Mouse (Mus musculus) adrenal gland, adult 18-20 months (tissue): ENCODE data around the gene Olfr668. TPM values are rescaled to one million over a fixed set of nuclear protein-coding genes. Genes with fewer than 3 reads are reported as not detected.
"Not testable (repeated sequence)": the region's sequence is repeated elsewhere in the genome, so short reads cannot be mapped to it uniquely, and the experiment has no call there.

Experiments
- DNase-seq, 2 experiments: peaks; one replicate each; pipeline ENCODE4 v3.0.0; 2021 to 2022; ENCODE audit warnings: low spot score in 2 of 2
- long read RNA-seq, 2 experiments: library from polyadenylated mRNA; stranded (forward); transcript quantifications; one replicate each; pipeline ENCODE4 v2.0.0; 2021
- total RNA-seq, 2 experiments: library from RNA; stranded (reverse); gene quantifications; 1 replicate in 1 of 2; 2 replicates in 1 of 2; pipeline ENCODE4 v1.2.3; 2021

Olfr668 gene
- not detected for total RNA-seq
- long read RNA-seq, experiment 1 = 0 reads
- long read RNA-seq, experiment 2 = 0 reads

DNA sequence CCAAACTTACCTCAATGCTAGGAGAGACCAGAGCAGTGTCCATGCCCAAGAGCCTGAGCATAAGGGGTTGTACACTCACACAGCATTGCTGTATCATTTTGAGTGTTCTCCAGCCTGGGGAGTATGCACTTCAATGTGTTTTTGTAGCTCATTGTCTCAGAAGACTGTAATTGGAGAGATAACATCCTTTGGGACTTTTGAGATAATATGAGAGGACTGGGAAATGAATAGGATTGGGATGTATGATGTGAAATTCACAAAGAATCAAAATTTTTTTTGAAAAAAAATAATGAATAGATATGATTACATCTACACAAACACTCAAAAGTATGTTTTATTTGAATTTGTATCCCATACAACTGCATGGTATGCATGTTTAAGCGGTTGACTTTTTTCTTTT, at the start of gene Olfr668:
TSS of gene Olfr668 (minus strand) at position 101 of the 400 bp plus-strand sequence.
- no peak for DNase-seq

DNA sequence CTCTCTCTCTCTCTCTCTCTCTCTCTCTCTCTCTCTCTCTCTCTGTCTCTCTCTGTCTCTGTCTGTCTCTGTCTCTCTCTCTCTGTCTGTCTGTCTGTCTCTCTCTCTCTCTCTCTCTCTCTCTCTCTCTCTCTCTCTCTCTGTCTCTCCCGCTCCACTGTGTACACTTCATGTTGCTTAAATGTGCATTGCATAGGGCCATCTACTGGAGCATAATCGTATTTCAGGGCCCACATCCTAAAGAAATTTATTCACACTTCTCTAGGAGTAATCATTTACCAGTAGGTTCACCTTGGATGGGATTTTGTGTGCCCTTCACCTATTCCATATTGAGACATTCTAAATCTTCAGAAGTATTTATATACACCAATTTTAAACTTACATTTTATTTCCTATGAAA, 44.6 kb upstream of the Olfr668 start:
- DNase-seq = not testable (repeated sequence)

- DNase-seq = no peak
These were observed 34.7 kb upstream of the Olfr668 start, which contains the start of gene Olfr670 for GRCm38 (mm10) chr7:104962520-104962919. Olfr670 (minus strand) TSS chr7:104962620.

DNA sequence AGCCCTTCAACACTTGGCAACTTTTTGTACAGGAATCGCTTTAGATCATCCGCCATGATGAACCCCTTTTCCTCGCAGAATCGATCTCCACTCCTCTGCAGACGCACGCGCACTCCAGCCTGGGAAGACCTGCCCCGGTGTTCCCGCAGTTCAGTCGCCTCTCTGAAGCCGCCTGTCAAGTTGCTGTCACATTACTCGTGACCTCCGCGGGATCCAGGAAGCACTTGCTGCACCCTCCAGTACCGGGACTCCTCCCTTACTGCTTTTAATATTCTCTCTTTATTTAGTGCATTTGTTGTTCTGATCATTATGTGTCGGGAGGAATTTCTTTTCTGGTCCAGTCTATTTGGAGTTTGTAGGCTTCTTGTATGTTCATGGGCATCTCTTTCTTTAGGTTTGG, 22.4 kb upstream of the Olfr668 start:
- DNase-seq = not testable (repeated sequence)

DNA sequence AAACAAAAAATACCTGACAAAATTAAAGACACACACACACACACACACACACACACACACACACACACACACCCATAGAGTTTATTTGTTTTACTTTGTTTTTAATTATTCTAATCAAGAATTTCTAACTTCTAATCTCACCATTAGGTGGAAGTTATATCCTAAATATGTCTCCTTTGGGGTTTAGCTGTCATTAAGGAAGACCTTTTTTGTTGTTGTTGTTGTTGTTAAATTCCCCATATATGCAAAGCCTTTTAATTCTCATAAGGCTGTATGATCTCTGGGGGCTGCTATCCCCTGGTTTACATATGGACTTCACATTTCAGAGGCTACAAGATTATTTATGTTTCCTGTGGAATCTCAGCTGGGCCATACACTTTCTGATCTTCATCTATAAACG, 6.1 kb upstream of the Olfr668 start, which contains the start of gene Olfr669:
TSS of gene Olfr669 (plus strand) at position 301 of the 400 bp plus-strand sequence.
- DNase-seq = no peak

GRCm38 (mm10) chr7:104921382-104921781, 6.5 kb downstream of the Olfr668 start, which contains the start of gene Olfr667:
Olfr667 (minus strand) TSS chr7:104921482.
- no peak for DNase-seq

DNA sequence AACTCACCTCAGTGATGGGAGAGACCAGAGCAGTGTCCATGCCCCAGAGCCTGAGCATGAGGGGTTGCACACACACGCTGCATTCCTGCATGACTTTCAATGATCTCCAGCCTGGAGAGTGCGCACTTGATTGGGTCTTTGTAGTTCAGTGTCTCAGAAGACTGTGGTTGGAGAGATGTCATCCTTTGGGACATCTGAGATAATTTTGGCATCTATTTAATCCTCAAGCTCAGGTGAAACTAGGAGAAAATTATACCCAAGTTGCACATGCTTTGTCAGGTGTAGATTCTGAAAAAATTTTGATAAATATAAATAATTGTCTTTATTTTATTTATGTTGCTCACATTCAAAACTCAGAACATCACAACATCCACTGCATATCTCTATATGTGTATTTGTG, 32.0 kb downstream of the Olfr668 start, which contains the start of gene Olfr666:
TSS of gene Olfr666 (minus strand) at position 101 of the 400 bp plus-strand sequence.
- no peak for DNase-seq

DNA sequence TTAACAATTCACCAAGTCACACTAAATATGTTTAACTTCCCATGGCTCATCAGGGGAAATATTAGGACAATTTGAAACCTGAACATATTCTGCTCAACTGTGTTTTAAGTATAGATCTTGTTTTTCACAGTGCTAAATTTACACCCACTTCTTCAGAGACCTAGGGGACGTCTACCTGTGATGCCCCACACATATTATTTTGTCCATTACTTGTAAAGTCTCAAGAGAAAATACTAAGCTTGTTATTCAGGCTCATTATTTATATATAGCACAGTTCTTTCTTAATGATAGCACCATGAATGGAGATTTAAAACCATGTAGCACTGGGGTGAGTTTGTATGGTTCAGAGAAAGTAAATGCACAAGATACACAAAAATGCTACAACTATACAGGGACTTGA, 50.1 kb downstream of the Olfr668 start, which contains the start of gene Olfr665:
TSS of gene Olfr665 (plus strand) at position 301 of the 400 bp plus-strand sequence.
- no peak for DNase-seq

Other genes starting within 250 kb of the Olfr668 start
- gene Olfr661, start 241.6 kb downstream of the Olfr668 start, total RNA-seq = not detected
- gene Usp17le, start 150.6 kb downstream of the Olfr668 start, total RNA-seq = not detected
- gene Usp17lb, start 85.5 kb downstream of the Olfr668 start, total RNA-seq = not detected
- not detected for gene Usp17la, start 71.0 kb downstream of the Olfr668 start, total RNA-seq
- not detected for gene Olfr665, start 50.0 kb downstream of the Olfr668 start, total RNA-seq
- gene Olfr666, start 32.1 kb downstream of the Olfr668 start, total RNA-seq = not detected
- gene Olfr667, start 6.6 kb downstream of the Olfr668 start, total RNA-seq = not detected
- gene Olfr669, start 6.2 kb upstream of the Olfr668 start, total RNA-seq = not detected
- gene Olfr670, start 34.6 kb upstream of the Olfr668 start, total RNA-seq = not detected
- not detected for gene Olfr671, start 51.1 kb upstream of the Olfr668 start, total RNA-seq
- gene Olfr672, start 74.0 kb upstream of the Olfr668 start, total RNA-seq = not detected
- not detected for gene Olfr675, start 100.4 kb upstream of the Olfr668 start, total RNA-seq
- gene Olfr676, start 104.6 kb upstream of the Olfr668 start, total RNA-seq = not detected
- gene Olfr677, start 123.3 kb upstream of the Olfr668 start, total RNA-seq = not detected
- gene Olfr678, start 136.4 kb upstream of the Olfr668 start, total RNA-seq = not detected
- gene Olfr679, start 153.1 kb upstream of the Olfr668 start, total RNA-seq = not detected
- not detected for gene Olfr680-ps1, start 164.8 kb upstream of the Olfr668 start, total RNA-seq
- not detected for gene Olfr681, start 188.8 kb upstream of the Olfr668 start, total RNA-seq
- not detected for gene Olfr683, start 219.0 kb upstream of the Olfr668 start, total RNA-seq
- gene Olfr684, start 235.6 kb upstream of the Olfr668 start, total RNA-seq = not detected